Mouse (Mus musculus) ES-Bruce4 (cell line): ENCODE results near the gene Prkce. TPM values are rescaled to one million over a fixed set of nuclear protein-coding genes. Genes with fewer than 3 reads are reported as not detected.

Experiments
- H3K27ac ChIP-seq: 2 replicates; pipeline ENCODE4 v1.5.1; 2012; ENCODE audit warnings: low read length, inconsistent platforms; ENCODE audit not compliant: insufficient read depth
- H3K27me3 ChIP-seq: 2 replicates; pipeline ENCODE4 v1.6.1; 2012; ENCODE audit warnings: mild to moderate bottlenecking, low read length, inconsistent platforms; ENCODE audit not compliant: control insufficient read depth, poor library complexity, insufficient read depth, severe bottlenecking
- H3K36me3 ChIP-seq: 2 replicates; pipeline ENCODE4 v1.6.1; 2012; ENCODE audit warnings: inconsistent platforms, mild to moderate bottlenecking, low read length, moderate library complexity; ENCODE audit not compliant: control insufficient read depth, poor library complexity, insufficient read depth, severe bottlenecking
- H3K4me1 ChIP-seq: one replicate; pipeline ENCODE4 v1.8.1; 2011; ENCODE audit warnings: low read length; ENCODE audit not compliant: control insufficient read depth, insufficient read depth
- H3K4me3 ChIP-seq: 2 replicates; pipeline ENCODE4 v1.5.1; 2011; ENCODE audit warnings: low read depth, mild to moderate bottlenecking, low read length
- H3K9ac ChIP-seq: 2 replicates; pipeline ENCODE4 v1.6.1; 2012; ENCODE audit warnings: low read depth, mild to moderate bottlenecking, inconsistent platforms; ENCODE audit not compliant: poor library complexity, severe bottlenecking
- H3K9me3 ChIP-seq: replicated peaks from 2 replicates; pipeline ENCODE4 v1.6.1; 2012; ENCODE audit warnings: mild to moderate bottlenecking, low read length, inconsistent platforms; ENCODE audit not compliant: control insufficient read depth, poor library complexity, insufficient read depth, severe bottlenecking
- CTCF ChIP-seq: IDR thresholded peaks from one replicate; pipeline ENCODE4 v1.8.1; 2011; ENCODE audit warnings: low read depth, low read length
- EP300 ChIP-seq: IDR thresholded peaks from 2 replicates; pipeline ENCODE4 v1.6.1; 2011; ENCODE audit warnings: low read depth, low read length; ENCODE audit not compliant: insufficient read depth
- POLR2A ChIP-seq: IDR thresholded peaks from one replicate; pipeline ENCODE4 v1.8.1; 2011; ENCODE audit warnings: low read length; ENCODE audit not compliant: insufficient read depth
- polyA plus RNA-seq: library from polyadenylated mRNA; stranded (reverse); fragments of >200 nt; gene quantifications from 2 replicates; pipeline ENCODE4 v1.2.4, GENCODE M21; 2011; ENCODE audit warnings: low read depth; ENCODE audit not compliant: missing spikeins, insufficient read depth, insufficient read length

Gene Prkce
- polyA plus RNA-seq, 1 experiment, result 4.3 TPM

- TF ChIP-seq CTCF (no peak), EP300 (no peak), POLR2A (no peak)
- Histone ChIP-seq H3K9ac (no peak overlapping the region), H3K4me1 (no peaks in the 10 kb centered on the region), H3K9me3 (no peaks in the 10 kb centered on the region), H3K36me3 (no peaks in the 10 kb centered on the region), H3K27ac (no peak overlapping the region), H3K4me3 (no peak overlapping the region), H3K27me3 (no peaks in the 10 kb centered on the region)
Observed at GRCm38 (mm10) chr17:86535096-86535495, 367.5 kb downstream of the Prkce start.

- no peaks in the 10 kb centered on the region for H3K27me3 ChIP-seq
- no peak overlapping the region for H3K27ac ChIP-seq
- H3K9ac ChIP-seq, result no peak overlapping the region
- no peaks in the 10 kb centered on the region for H3K4me1 ChIP-seq
- no peak for TF ChIP-seq EP300
- no peaks in the 10 kb centered on the region for H3K9me3 ChIP-seq
- no peaks in the 10 kb centered on the region for H3K36me3 ChIP-seq
- H3K4me3 ChIP-seq, result no peak overlapping the region
Observed at GRCm38 (mm10) chr17:86535827-86536656, 368.5 kb downstream of the Prkce start.

DNA sequence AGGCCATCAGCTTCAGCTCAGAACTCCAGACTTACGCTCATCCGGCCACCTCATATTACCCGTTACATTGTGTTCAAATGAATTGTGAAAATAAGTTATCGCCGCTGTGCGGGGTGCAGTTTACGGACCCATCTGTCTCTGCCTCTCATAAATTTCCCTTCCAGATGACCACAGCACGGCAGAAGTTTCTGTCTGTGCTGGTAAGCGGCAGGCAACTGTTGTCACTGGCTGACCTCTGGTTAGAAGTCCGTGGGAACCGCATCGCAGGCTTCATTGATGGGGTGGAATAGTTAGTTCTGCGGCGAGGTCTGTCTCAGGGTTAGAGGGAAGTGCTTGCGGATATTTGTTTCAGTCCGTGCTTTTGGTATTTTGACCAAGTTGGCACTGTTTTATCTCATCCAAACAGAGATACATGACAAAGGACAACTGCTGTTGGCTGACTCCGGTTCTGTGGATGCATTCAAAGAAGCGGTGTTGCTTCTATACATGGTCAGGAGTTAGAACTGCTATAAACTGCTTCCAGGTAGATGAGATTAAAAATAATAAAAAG lies 372.4 kb downstream of the Prkce start:
- no peak overlapping the region for H3K27ac ChIP-seq
- H3K9ac ChIP-seq, result no peak overlapping the region
- no peaks in the 10 kb centered on the region for H3K9me3 ChIP-seq
- H3K4me3 ChIP-seq, result no peak overlapping the region
- no peaks in the 10 kb centered on the region for H3K36me3 ChIP-seq
- TF ChIP-seq EP300 (no peak), POLR2A (no peak), CTCF (no peak)
- H3K27me3 ChIP-seq, result no peaks in the 10 kb centered on the region
- H3K4me1 ChIP-seq, result no peaks in the 10 kb centered on the region

DNA sequence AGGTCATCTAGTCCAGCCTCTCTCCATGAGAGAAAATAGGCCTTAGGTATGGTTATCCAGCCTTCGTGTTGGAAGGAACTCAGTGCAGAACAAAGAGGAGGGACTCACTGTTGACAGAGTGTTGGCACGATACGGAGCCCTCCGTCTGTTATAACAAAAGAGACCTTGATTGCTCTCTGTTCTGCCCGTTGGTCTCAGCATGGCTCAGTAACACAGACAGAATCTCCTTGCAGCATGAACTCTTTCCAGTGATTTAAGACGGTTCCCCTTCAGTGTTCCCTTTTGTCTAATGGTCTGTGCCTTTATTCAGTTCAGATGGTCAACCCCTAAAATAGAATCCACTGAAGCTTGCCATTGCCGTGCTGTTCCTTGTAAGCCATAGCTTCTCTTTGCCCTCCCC lies 378.9 kb downstream of the Prkce start:
- no peak overlapping the region for H3K27ac ChIP-seq

GRCm38 (mm10) chr17:86549128-86549527 lies 381.5 kb downstream of the Prkce start:
- Histone ChIP-seq H3K27me3 (no peaks in the 10 kb centered on the region), H3K4me3 (no peak overlapping the region), H3K4me1 (no peaks in the 10 kb centered on the region), H3K9ac (no peak overlapping the region), H3K27ac (no peak overlapping the region), H3K9me3 (no peaks in the 10 kb centered on the region), H3K36me3 (no peaks in the 10 kb centered on the region)
- no peak for TF ChIP-seq POLR2A
- TF ChIP-seq EP300, result no peak

More for the DNA sequence above, 378.9 kb downstream of the Prkce start:
- H3K9ac ChIP-seq, result no peak overlapping the region
- TF ChIP-seq CTCF (no peak), EP300 (no peak), POLR2A (no peak)
- H3K9me3 ChIP-seq, result no peaks in the 10 kb centered on the region
- no peaks in the 10 kb centered on the region for H3K4me1 ChIP-seq
- no peaks in the 10 kb centered on the region for H3K27me3 ChIP-seq
- no peaks in the 10 kb centered on the region for H3K36me3 ChIP-seq
- H3K4me3 ChIP-seq, result no peak overlapping the region

GRCm38 (mm10) chr17:86551561-86551960 lies 384.0 kb downstream of the Prkce start:
- Histone ChIP-seq H3K9me3 (no peaks in the 10 kb centered on the region), H3K4me3 (no peak overlapping the region), H3K4me1 (no peaks in the 10 kb centered on the region), H3K27ac (no peak overlapping the region), H3K27me3 (no peaks in the 10 kb centered on the region), H3K36me3 (no peaks in the 10 kb centered on the region), H3K9ac (no peak overlapping the region)
- TF ChIP-seq POLR2A (no peak), EP300 (no peak), CTCF (no peak)
